49 mouse cellular contexts compared by ENCODE assay signal in genomic region chr13:49760675-49761074, GRCm38 (mm10). TPM values are rescaled to one million over a fixed set of nuclear protein-coding genes. Genes with fewer than 3 reads are reported as not detected.
"Had no signal": no experiment of that assay in that cellular context is flagged by ENCODE, and none has a peak within 500 bp of the region (broad histone marks: within the 10 kb centered on the region; RNA-seq: fewer than 3 reads in every experiment).

No protein-coding gene starts in this region.

- H3K4me2 ChIP-seq: heart, embryonic 11.5 days; heart, embryonic 12.5 days; heart, embryonic 13.5 days; heart, embryonic 15.5 days; hindbrain, embryonic 12.5 days; hindbrain, embryonic 13.5 days; hindbrain, embryonic 14.5 days; hindbrain, embryonic 15.5 days; kidney, embryonic 15.5 days had no signal

- H3K4me3 ChIP-seq: heart, embryonic 10.5 days; heart, embryonic 12.5 days; heart, embryonic 13.5 days; heart, embryonic 15.5 days; hindbrain, embryonic 10.5 days; hindbrain, embryonic 12.5 days; hindbrain, embryonic 13.5 days; hindbrain, embryonic 15.5 days; kidney, embryonic 15.5 days; layer of hippocampus, adult 2 months; left cerebral cortex, adult 2 months had no signal

- H3K4me1 ChIP-seq: heart, embryonic 10.5 days; heart, embryonic 12.5 days; heart, embryonic 13.5 days; heart, embryonic 15.5 days; hindbrain, embryonic 10.5 days; hindbrain, embryonic 12.5 days; hindbrain, embryonic 13.5 days; hindbrain, embryonic 15.5 days; kidney, embryonic 15.5 days had no signal

- ATAC-seq: hindbrain, embryonic 16.5 days; hindbrain, postnatal 0 days; inflammation-experienced regulatory T-cells, adult 6 months; intestine, embryonic 16.5 days; intestine, postnatal 0 days had no signal

- H3K9me3 ChIP-seq: heart, embryonic 10.5 days; heart, embryonic 12.5 days; heart, embryonic 13.5 days; heart, embryonic 15.5 days; hindbrain, embryonic 10.5 days; hindbrain, embryonic 12.5 days; hindbrain, embryonic 13.5 days; hindbrain, embryonic 15.5 days; kidney, embryonic 15.5 days had no signal

- H3K27me3 ChIP-seq: heart, embryonic 12.5 days; heart, embryonic 13.5 days; heart, embryonic 15.5 days; hindbrain, embryonic 12.5 days; hindbrain, embryonic 13.5 days; hindbrain, embryonic 15.5 days; kidney, embryonic 15.5 days had no signal

- DNase-seq: heart, postnatal 10 days; heart, postnatal 14 days; heart, postnatal 36 days; heart, postnatal 4 days; kidney, adult 11 months; kidney, adult 18-20 months; kidney, adult 2 months; kidney, adult 8-10 months; kidney, adult 9 months; kidney, postnatal 10 days; kidney, postnatal 14 days; kidney, postnatal 25 days; kidney, postnatal 36 days; kidney, postnatal 4 days; layer of hippocampus, adult 9-11 months; layer of hippocampus, postnatal 36 days had no signal

- H3K27ac ChIP-seq: heart, embryonic 10.5 days; heart, embryonic 13.5 days; heart, embryonic 15.5 days; hindbrain, embryonic 10.5 days; hindbrain, embryonic 12.5 days; hindbrain, embryonic 13.5 days; hindbrain, embryonic 14.5 days; hindbrain, embryonic 15.5 days; hindbrain, postnatal 0 days; kidney, embryonic 15.5 days; kidney, postnatal 0 days; layer of hippocampus, adult 2 months; left cerebral cortex, adult 2 months had no signal

- H3K9ac ChIP-seq: heart, embryonic 12.5 days; heart, embryonic 13.5 days; heart, embryonic 15.5 days; hindbrain, embryonic 12.5 days; hindbrain, embryonic 13.5 days; hindbrain, embryonic 14.5 days; hindbrain, embryonic 15.5 days; kidney, embryonic 15.5 days had no signal

- H3K36me3 ChIP-seq: heart, embryonic 10.5 days; heart, embryonic 12.5 days; heart, embryonic 13.5 days; heart, embryonic 15.5 days; hindbrain, embryonic 10.5 days; hindbrain, embryonic 12.5 days; hindbrain, embryonic 13.5 days; hindbrain, embryonic 15.5 days; kidney, embryonic 15.5 days had no signal

RNA-seq across cellular contexts. Expression of gene Gm30302, which starts 38.1 kb away (rescaled TPM):
- total RNA-seq: hematopoietic stem cell, adult 5-6 weeks; hindbrain, postnatal 0 days; layer of hippocampus, adult 18-20 months; layer of hippocampus, adult 2 months; layer of hippocampus, adult 8-10 months; layer of hippocampus, postnatal 10 days; layer of hippocampus, postnatal 14 days; layer of hippocampus, postnatal 25 days; layer of hippocampus, postnatal 36 days; left cerebral cortex, adult 18-20 months; left cerebral cortex, adult 2 months; left cerebral cortex, adult 8-10 months had no signal
- polyA plus RNA-seq: heart, embryonic 12.5 days; heart, embryonic 13.5 days; heart, embryonic 15.5 days; heart, embryonic 16.5 days; hindbrain, embryonic 10.5 days; hindbrain, embryonic 11.5 days; hindbrain, embryonic 12.5 days; hindbrain, embryonic 13.5 days; hindbrain, embryonic 15.5 days; hindbrain, embryonic 16.5 days; hindbrain, postnatal 0 days; inflammation-experienced regulatory T-cells, adult 6 months; intestine, embryonic 14.5 days; intestine, embryonic 16.5 days; intestine, postnatal 0 days; kidney, adult 2 months; kidney, embryonic 14.5 days; kidney, embryonic 15.5 days; kidney, embryonic 16.5 days; kidney, postnatal 0 days; large intestine, adult 2 months had no signal
